In the genomic region with DNA sequence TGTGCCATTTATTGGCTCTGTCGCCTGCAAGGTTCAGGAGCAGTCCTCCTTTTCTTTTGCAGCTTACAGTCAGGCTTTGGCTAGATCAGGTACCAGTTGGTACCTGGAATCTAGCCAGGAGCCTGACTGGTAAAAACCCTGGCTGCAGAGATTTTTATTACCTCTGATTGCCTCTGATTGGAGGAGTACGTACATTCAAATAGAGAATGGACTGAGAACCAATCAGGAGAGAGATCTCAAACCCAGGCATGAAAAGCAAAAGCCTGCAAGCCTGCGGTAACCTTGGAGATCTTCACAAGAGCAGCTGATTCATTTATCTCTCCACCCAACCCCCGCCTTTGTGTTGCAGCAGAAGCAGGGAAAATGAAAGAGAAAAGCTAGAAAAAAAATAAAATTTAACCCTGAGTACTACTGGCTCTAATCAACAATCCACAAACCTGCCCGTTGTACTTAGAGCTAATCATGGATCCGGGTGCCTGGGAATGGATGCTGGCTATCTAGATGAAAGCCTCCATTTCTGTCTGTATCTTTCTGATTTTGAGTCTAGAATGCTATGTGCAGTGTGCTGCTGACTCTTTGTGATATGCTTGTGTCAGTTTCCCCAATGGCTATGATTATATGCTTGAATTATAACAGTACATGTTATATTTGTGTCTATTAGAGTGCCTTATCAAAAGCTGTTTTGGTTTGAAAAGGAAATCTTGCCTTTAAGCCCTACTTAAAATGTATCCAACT, we compare ENCODE assay signal across 8 mouse cellular contexts.
DNase-seq lines count a peak whose midpoint lies in the region; ATAC-seq and TF ChIP-seq lines count a peak whose summit lies in the region.

No protein-coding gene starts in this region.

- peaks cover 5% of the 10 kb centered on the region for H3K4me1 ChIP-seq in forebrain, embryonic 14.5 days (ENCODE audit: control insufficient read depth, insufficient read depth, low read length)
- H3K4me1 ChIP-seq in stomach, embryonic 15.5 days = no peaks in the 10 kb centered on the region
- no peaks in the 10 kb centered on the region for H3K4me1 ChIP-seq in heart, embryonic 10.5 days

- H3K27ac ChIP-seq in forebrain, embryonic 14.5 days (ENCODE audit: low read depth, low read length) = peak overlapping the region; percentile 90
- peak overlapping the region; percentile 86 for H3K27ac ChIP-seq in layer of hippocampus, adult 2 months
- H3K27ac ChIP-seq in stomach, embryonic 15.5 days = no peak overlapping the region
- H3K27ac ChIP-seq in heart, embryonic 10.5 days = no peak overlapping the region

- H3K9ac ChIP-seq in forebrain, embryonic 14.5 days (ENCODE audit: low read length) = no peak overlapping the region; the same call in 1 of the 2 replicates
- H3K9ac ChIP-seq in stomach, embryonic 15.5 days = no peak overlapping the region

- no peaks in the 10 kb centered on the region for H3K27me3 ChIP-seq in forebrain, embryonic 14.5 days (replicated peaks; ENCODE audit: control insufficient read depth, insufficient read depth, low read length)
- no peaks in the 10 kb centered on the region for H3K27me3 ChIP-seq in stomach, embryonic 15.5 days (replicated peaks)
- H3K27me3 ChIP-seq in heart, embryonic 10.5 days (ENCODE audit: insufficient read depth, poor library complexity, severe bottlenecking) = no peaks in the 10 kb centered on the region

- no peak overlapping the region for H3K4me3 ChIP-seq in forebrain, embryonic 14.5 days (ENCODE audit: low read depth, low read length)
- H3K4me3 ChIP-seq in layer of hippocampus, adult 2 months = peak overlapping the region; percentile 32
- no peak overlapping the region for H3K4me3 ChIP-seq in stomach, embryonic 15.5 days (replicated peaks)
- H3K4me3 ChIP-seq in heart, embryonic 10.5 days = no peak overlapping the region

- H3K4me2 ChIP-seq in forebrain, embryonic 14.5 days (ENCODE audit: low read length) = peak overlapping the region; percentile 33
- no peak overlapping the region for H3K4me2 ChIP-seq in stomach, embryonic 15.5 days

- WGBS in forebrain, embryonic 14.5 days = 36% methylated on average over 6 of the region's 6 CpGs
- 55% methylated on average over 6 of the region's 6 CpGs for WGBS in stomach, embryonic 15.5 days
- 58% methylated on average over 6 of the region's 6 CpGs for WGBS in heart, embryonic 10.5 days

- peak; percentile 97 for ATAC-seq in forebrain, embryonic 14.5 days
- ATAC-seq in stomach, embryonic 15.5 days (ENCODE audit: insufficient read depth, low FRiP score, low read depth) = peak; percentile 47; the same call in 1 of the 2 replicates

- H3K9me3 ChIP-seq in forebrain, embryonic 14.5 days (replicated peaks; ENCODE audit: control insufficient read depth, low read length) = no peaks in the 10 kb centered on the region; the same call in 1 of the 2 replicates
- H3K9me3 ChIP-seq in stomach, embryonic 15.5 days = no peaks in the 10 kb centered on the region
- peaks cover 6% of the 10 kb centered on the region for H3K9me3 ChIP-seq in heart, embryonic 10.5 days

- peak; percentile 3 for DNase-seq in 3134 (ENCODE audit: extremely low read depth, insufficient read length, low spot score)
- DNase-seq in cerebellum, adult 11 months = peak; percentile 72
- DNase-seq in forebrain, embryonic 14.5 days (ENCODE audit: low spot score) = peak; percentile 95
- peak; percentile 69 to 86 for DNase-seq in layer of hippocampus, adult 2 months (ENCODE audit: low spot score in 2 of 2)
- peak; percentile 51 for DNase-seq in mesoderm, embryonic 11.5 days (ENCODE audit: low read depth, low spot score)
- DNase-seq in heart, embryonic 10.5 days (ENCODE audit: low spot score) = no peak
- no peak for DNase-seq in spleen, postnatal 14 days (ENCODE audit: low spot score in 2 of 2)

- no peak for TF ChIP-seq CTCF in layer of hippocampus, adult 2 months (conservative IDR thresholded peaks at IDR 0.05)

- no peaks in the 10 kb centered on the region for H3K36me3 ChIP-seq in forebrain, embryonic 14.5 days (ENCODE audit: control insufficient read depth, insufficient read depth, low read length)
- no peaks in the 10 kb centered on the region for H3K36me3 ChIP-seq in stomach, embryonic 15.5 days
- H3K36me3 ChIP-seq in heart, embryonic 10.5 days = no peaks in the 10 kb centered on the region

Comparison
In these comparisons a context has a peak if more than half of its experiments do, and no peak if none do; other contexts are left out.
1. DNase-seq: peak in 3134 (single experiment), cerebellum, adult 11 months (single experiment), forebrain, embryonic 14.5 days (single experiment), layer of hippocampus, adult 2 months (2 of 2) and mesoderm, embryonic 11.5 days (single experiment); none in heart, embryonic 10.5 days (single experiment) and spleen, postnatal 14 days (0 of 2).
2. H3K27ac ChIP-seq: peak in forebrain, embryonic 14.5 days (single experiment) and layer of hippocampus, adult 2 months (single experiment); none in stomach, embryonic 15.5 days (single experiment) and heart, embryonic 10.5 days (single experiment).